In the genomic region with DNA sequence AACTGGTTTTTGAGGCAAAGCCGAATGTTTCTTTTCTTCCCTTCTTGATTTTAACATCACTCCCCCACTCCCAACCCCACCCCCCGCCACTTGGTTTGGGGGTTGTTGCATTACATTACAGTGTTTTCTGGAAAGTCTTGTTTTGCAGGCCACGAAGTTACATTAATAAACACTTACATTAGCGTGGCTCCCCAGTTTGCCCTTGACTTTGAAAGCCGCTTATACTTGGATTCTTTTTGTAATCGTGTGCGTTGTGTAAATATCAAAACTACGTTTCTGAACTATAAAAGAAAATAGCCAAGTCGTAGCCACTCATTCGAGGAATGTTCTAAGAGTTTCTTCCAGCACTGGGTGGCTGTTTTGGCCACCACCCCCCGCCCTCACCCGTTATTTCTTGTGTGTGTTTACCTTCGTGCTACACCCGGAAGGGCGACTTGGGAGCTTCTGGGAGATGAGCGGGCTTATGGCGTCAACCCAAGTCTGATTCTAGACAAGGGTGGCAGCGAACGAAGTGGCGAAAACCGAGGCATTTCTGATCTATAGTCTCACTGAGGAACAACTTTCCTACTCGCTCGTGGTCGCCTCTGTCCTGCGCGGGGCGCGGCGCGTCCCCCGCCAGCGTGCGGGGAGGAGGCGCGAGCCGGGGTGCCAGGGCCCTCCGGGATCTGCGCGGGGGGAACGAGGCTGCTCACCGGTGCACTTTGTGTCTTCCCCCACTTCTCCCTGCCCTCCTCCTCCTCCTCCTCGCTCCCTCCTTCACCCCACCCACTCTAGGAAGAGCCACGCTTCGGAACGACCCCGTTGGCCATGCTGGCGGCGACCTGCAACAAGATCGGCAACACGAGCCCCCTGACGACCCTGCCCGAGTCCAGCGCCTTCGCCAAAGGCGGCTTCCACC, we compare ENCODE assay signal across 9 mouse cellular contexts. TPM values are rescaled to one million over a fixed set of nuclear protein-coding genes. Genes with fewer than 3 reads are reported as not detected.
DNase-seq lines count a peak whose midpoint lies in the region; ATAC-seq lines count a peak whose summit lies in the region.
"Had no signal": no experiment of that assay in that cellular context is flagged by ENCODE, and none has a peak within 500 bp of the region (broad histone marks: within the 10 kb centered on the region; RNA-seq: fewer than 3 reads in every experiment).

No protein-coding gene starts in this region.

- no peak for ATAC-seq in megakaryocyte, adult 5-6 weeks (ENCODE audit: poor library complexity, severe bottlenecking)
- no peak for ATAC-seq in hindbrain, embryonic 13.5 days (ENCODE audit: low FRiP score)
- no peak for ATAC-seq in liver, embryonic 16.5 days (ENCODE audit: low read depth)
- ATAC-seq in stomach, embryonic 15.5 days (ENCODE audit: insufficient read depth, low FRiP score, low read depth): no peak

- H3K27me3 ChIP-seq in megakaryocyte, embryonic 14.5 days (replicated peaks): peaks cover 95% of the 10 kb centered on the region
- peaks cover 86% of the 10 kb centered on the region for H3K27me3 ChIP-seq in hindbrain, embryonic 13.5 days
- peaks cover 93% of the 10 kb centered on the region for H3K27me3 ChIP-seq in liver, embryonic 16.5 days (ENCODE audit: control insufficient read depth, insufficient read depth, low read depth, low read length)
- peaks cover 78% of the 10 kb centered on the region for H3K27me3 ChIP-seq in stomach, embryonic 15.5 days (replicated peaks)

- H3K4me3 ChIP-seq in megakaryocyte, embryonic 14.5 days (replicated peaks): peak overlapping the region; percentile 93
- H3K4me3 ChIP-seq in hindbrain, embryonic 13.5 days: peak overlapping the region; percentile 44
- peak overlapping the region; percentile 48 for H3K4me3 ChIP-seq in liver, embryonic 16.5 days (ENCODE audit: low read depth, low read length)
- H3K4me3 ChIP-seq in stomach, embryonic 15.5 days (replicated peaks): peak overlapping the region; percentile 38

- peak; percentile 58 for DNase-seq in embryo, embryonic 9.5 days (ENCODE audit: extremely low spot score)
- no peak for DNase-seq in left cerebral cortex, postnatal 36 days (ENCODE audit: low spot score in 2 of 2)
- DNase-seq in c-Kit-positive CD71-positive TER-119-positive erythroid progenitor cells, embryonic 14.5 days (ENCODE audit: low spot score): no peak

- H3K9ac ChIP-seq in hindbrain, embryonic 13.5 days: peak overlapping the region; percentile 61
- no peak overlapping the region for H3K9ac ChIP-seq in liver, embryonic 16.5 days (ENCODE audit: low read depth, low read length)
- no peak overlapping the region for H3K9ac ChIP-seq in stomach, embryonic 15.5 days

- H3K4me1 ChIP-seq in megakaryocyte, embryonic 14.5 days: peaks cover 67% of the 10 kb centered on the region
- peaks cover 46% of the 10 kb centered on the region for H3K4me1 ChIP-seq in hindbrain, embryonic 13.5 days (replicated peaks)
- H3K4me1 ChIP-seq in liver, embryonic 16.5 days (ENCODE audit: control insufficient read depth, low read depth, low read length): peaks cover 31% of the 10 kb centered on the region
- H3K4me1 ChIP-seq in stomach, embryonic 15.5 days: peaks cover 26% of the 10 kb centered on the region

- no peak overlapping the region for H3K27ac ChIP-seq in hindbrain, embryonic 13.5 days
- H3K27ac ChIP-seq in liver, embryonic 16.5 days (ENCODE audit: low read length): no peak overlapping the region
- H3K27ac ChIP-seq in stomach, embryonic 15.5 days: no peak overlapping the region
- H3K27ac ChIP-seq: macrophage had no signal

- no peaks in the 10 kb centered on the region for H3K36me3 ChIP-seq in megakaryocyte, embryonic 14.5 days (replicated peaks; ENCODE audit: low read length)
- no peaks in the 10 kb centered on the region for H3K36me3 ChIP-seq in hindbrain, embryonic 13.5 days
- H3K36me3 ChIP-seq in liver, embryonic 16.5 days (ENCODE audit: control insufficient read depth, insufficient read depth): no peaks in the 10 kb centered on the region
- H3K36me3 ChIP-seq in stomach, embryonic 15.5 days: no peaks in the 10 kb centered on the region

- intact Hi-C loops in left cerebral cortex, postnatal 36 days (cut with DNase I): loop anchor here (5.0 to 10.0 kb wide), 2 partner anchors 1412 to 1730 kb away; no protein-coding TSS in a partner anchor

- no peaks in the 10 kb centered on the region for H3K9me3 ChIP-seq in megakaryocyte, embryonic 14.5 days
- H3K9me3 ChIP-seq in hindbrain, embryonic 13.5 days: no peaks in the 10 kb centered on the region
- no peaks in the 10 kb centered on the region for H3K9me3 ChIP-seq in liver, embryonic 16.5 days (replicated peaks; ENCODE audit: control insufficient read depth, low read length)
- no peaks in the 10 kb centered on the region for H3K9me3 ChIP-seq in stomach, embryonic 15.5 days

- peak overlapping the region; percentile 49 for H3K4me2 ChIP-seq in hindbrain, embryonic 13.5 days
- peak overlapping the region; percentile 64 for H3K4me2 ChIP-seq in liver, embryonic 16.5 days (ENCODE audit: low read depth, low read length)
- H3K4me2 ChIP-seq in stomach, embryonic 15.5 days: peak overlapping the region; percentile 66

- under 1% methylated on average over 54 of the region's 55 CpGs for WGBS in hindbrain, embryonic 13.5 days
- 1% methylated on average over 53 of the region's 55 CpGs for WGBS in liver, embryonic 16.5 days (ENCODE audit: insufficient replicate concordance)
- WGBS in stomach, embryonic 15.5 days: 2% methylated on average over 53 of the region's 55 CpGs

RNA-seq across cellular contexts. Expression of a gene that starts 0.9 kb away (rescaled TPM):
- polyA plus RNA-seq in megakaryocyte, embryonic 14.5 days (2012; ENCODE audit: insufficient read depth, low replicate concordance): not detected in 2 replicates
- total RNA-seq in megakaryocyte, adult 5-6 weeks (2015): not detected in 2 replicates
- total RNA-seq in megakaryocyte, adult 5-6 weeks (2017): not detected in 2 replicates
- polyA plus RNA-seq in hindbrain, embryonic 13.5 days (2015; fragmentation: Nextera tagmentation; extraction: Ambion mirVana): 1.7 and 2.1 TPM in 2 replicates
- polyA plus RNA-seq in liver, embryonic 16.5 days (2015; fragmentation: Nextera tagmentation; extraction: Ambion mirVana): not detected in 2 replicates
- polyA plus RNA-seq in stomach, embryonic 15.5 days (2015; fragmentation: Nextera tagmentation; extraction: Ambion mirVana): 0.03 TPM in 1 of 2 replicates, not detected in the other
- 1 to 10 TPM; 2.8 to 4.6 TPM for total RNA-seq in left cerebral cortex, postnatal 36 days (2021)

RNA-seq across cellular contexts. Expression of a gene that starts 39.8 kb away (rescaled TPM):
- 0.10 TPM in 1 of 2 replicates, not detected in the other for polyA plus RNA-seq in megakaryocyte, embryonic 14.5 days (2012; ENCODE audit: insufficient read depth, low replicate concordance)
- total RNA-seq in megakaryocyte, adult 5-6 weeks (2015): 9.0 and 9.5 TPM in 2 replicates
- total RNA-seq in megakaryocyte, adult 5-6 weeks (2017): 8.0 and 15.7 TPM in 2 replicates
- polyA plus RNA-seq in hindbrain, embryonic 13.5 days (2015; fragmentation: Nextera tagmentation; extraction: Ambion mirVana): 9.0 and 9.9 TPM in 2 replicates
- 30.1 and 31.0 TPM in 2 replicates for polyA plus RNA-seq in liver, embryonic 16.5 days (2015; fragmentation: Nextera tagmentation; extraction: Ambion mirVana)
- 15.0 and 15.3 TPM in 2 replicates for polyA plus RNA-seq in stomach, embryonic 15.5 days (2015; fragmentation: Nextera tagmentation; extraction: Ambion mirVana)
- 10 to 100 TPM; 16.3 to 18.4 TPM for total RNA-seq in left cerebral cortex, postnatal 36 days (2021)

RNA-seq across cellular contexts. Expression of a gene that starts 39.9 kb away (rescaled TPM):
- 14.8 TPM in 1 of 2 replicates, not detected in the other for polyA plus RNA-seq in megakaryocyte, embryonic 14.5 days (2012; ENCODE audit: insufficient read depth, low replicate concordance)
- total RNA-seq in megakaryocyte, adult 5-6 weeks (2015): 13.6 and 14.0 TPM in 2 replicates
- total RNA-seq in megakaryocyte, adult 5-6 weeks (2017): 15.2 and 17.2 TPM in 2 replicates
- polyA plus RNA-seq in hindbrain, embryonic 13.5 days (2015; fragmentation: Nextera tagmentation; extraction: Ambion mirVana): 31.9 and 33.0 TPM in 2 replicates
- polyA plus RNA-seq in liver, embryonic 16.5 days (2015; fragmentation: Nextera tagmentation; extraction: Ambion mirVana): 20.3 and 21.9 TPM in 2 replicates
- polyA plus RNA-seq in stomach, embryonic 15.5 days (2015; fragmentation: Nextera tagmentation; extraction: Ambion mirVana): 24.6 and 26.5 TPM in 2 replicates
- total RNA-seq in left cerebral cortex, postnatal 36 days (2021): 10 to 100 TPM; 24.3 to 28.3 TPM

RNA-seq across cellular contexts. Expression of a gene that starts 53.9 kb away (rescaled TPM):
- 25.8 and 26.7 TPM in 2 replicates for polyA plus RNA-seq in megakaryocyte, embryonic 14.5 days (2012; ENCODE audit: insufficient read depth, low replicate concordance)
- total RNA-seq in megakaryocyte, adult 5-6 weeks (2015): 85.1 and 87.6 TPM in 2 replicates
- 82.6 and 89.2 TPM in 2 replicates for total RNA-seq in megakaryocyte, adult 5-6 weeks (2017)
- polyA plus RNA-seq in hindbrain, embryonic 13.5 days (2015; fragmentation: Nextera tagmentation; extraction: Ambion mirVana): 91.7 and 93.5 TPM in 2 replicates
- 29.7 and 34.4 TPM in 2 replicates for polyA plus RNA-seq in liver, embryonic 16.5 days (2015; fragmentation: Nextera tagmentation; extraction: Ambion mirVana)
- polyA plus RNA-seq in stomach, embryonic 15.5 days (2015; fragmentation: Nextera tagmentation; extraction: Ambion mirVana): 77.3 and 81.4 TPM in 2 replicates
- 100 to 1,000 TPM; 101 to 103 TPM for total RNA-seq in left cerebral cortex, postnatal 36 days (2021)

Comparison
In these comparisons a context has a peak if more than half of its experiments do, and no peak if none do; other contexts are left out.
1. H3K4me3 ChIP-seq: peak in every context shown above with its lines; median percentile 93 in megakaryocyte, embryonic 14.5 days; 48 in liver, embryonic 16.5 days; 44 in hindbrain, embryonic 13.5 days; 38 in stomach, embryonic 15.5 days.